23 mouse cellular contexts compared by ENCODE assay signal in the genomic region with DNA sequence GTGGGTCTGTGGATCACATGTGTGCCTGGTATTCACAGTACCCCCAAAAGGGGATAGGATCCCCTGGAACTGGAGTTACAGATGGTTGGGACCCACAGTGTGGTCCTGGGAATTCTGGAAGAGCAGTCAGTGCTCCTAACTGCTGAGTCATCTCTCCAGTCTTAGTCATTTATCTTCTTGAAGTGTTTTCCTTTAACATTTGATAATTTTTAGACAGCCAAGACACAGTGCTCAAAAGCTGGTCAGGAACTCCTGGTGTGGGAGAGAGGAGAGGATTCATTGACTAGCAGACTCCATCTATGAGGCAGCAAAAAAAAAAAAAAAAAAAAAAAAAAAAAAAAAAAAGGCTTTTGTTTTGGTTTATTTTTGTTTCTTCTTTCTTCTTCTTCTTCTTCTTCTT. TPM values are rescaled to one million over a fixed set of nuclear protein-coding genes. Genes with fewer than 3 reads are reported as not detected.
DNase-seq lines count a peak whose midpoint lies in the region; ATAC-seq and TF ChIP-seq lines count a peak whose summit lies in the region.
"Had no signal": no experiment of that assay in that cellular context is flagged by ENCODE, and none has a peak within 500 bp of the region (broad histone marks: within the 10 kb centered on the region; RNA-seq: fewer than 3 reads in every experiment).

No protein-coding gene starts in this region.

- H3K4me1 ChIP-seq in ES-E14 (ENCODE audit: control insufficient read depth in 2 of 2, insufficient read depth in 2 of 2, low read length in 2 of 2, poor library complexity in 1 of 2) = no peaks in the 10 kb centered on the region
- peaks cover 77% of the 10 kb centered on the region for H3K4me1 ChIP-seq in liver, embryonic 12.5 days
- no peaks in the 10 kb centered on the region for H3K4me1 ChIP-seq in kidney, embryonic 16.5 days (ENCODE audit: insufficient read depth, low read length)
- no peaks in the 10 kb centered on the region for H3K4me1 ChIP-seq in hindbrain, embryonic 13.5 days (replicated peaks)
- no peaks in the 10 kb centered on the region for H3K4me1 ChIP-seq in forebrain, embryonic 14.5 days (ENCODE audit: control insufficient read depth, insufficient read depth, low read length)
- H3K4me1 ChIP-seq: forebrain, embryonic 10.5 days; intestine, embryonic 15.5 days; lung, embryonic 15.5 days; midbrain, embryonic 15.5 days; neural tube, embryonic 13.5 days had no signal

- no peak overlapping the region for H3K27ac ChIP-seq in ES-E14 (ENCODE audit: insufficient read depth, low read depth, low read length, poor library complexity, severe bottlenecking)
- peak overlapping the region; percentile 99 for H3K27ac ChIP-seq in liver, embryonic 12.5 days
- H3K27ac ChIP-seq in kidney, embryonic 16.5 days (ENCODE audit: low read length) = no peak overlapping the region
- H3K27ac ChIP-seq in hindbrain, embryonic 13.5 days = no peak overlapping the region
- H3K27ac ChIP-seq in forebrain, embryonic 14.5 days (ENCODE audit: low read depth, low read length) = no peak overlapping the region
- H3K27ac ChIP-seq: forebrain, embryonic 10.5 days; intestine, embryonic 15.5 days; lung, embryonic 15.5 days; midbrain, embryonic 15.5 days; neural tube, embryonic 13.5 days had no signal

- DNase-seq in 3T3-L1 (ENCODE audit: low read depth, low spot score) (peak; percentile 42), ES-E14 (ENCODE audit: low read depth, low spot score) (no peak)
- peak; percentile 76 for DNase-seq in c-Kit-positive CD71-positive TER-119-positive erythroid progenitor cells, embryonic 14.5 days (ENCODE audit: low spot score)
- no peak for DNase-seq in testis, postnatal 10 days (ENCODE audit: low spot score)
- no peak for DNase-seq in forebrain, embryonic 14.5 days (ENCODE audit: low spot score)
- DNase-seq: adrenal gland, adult 8-10 months; cerebellum, adult 8-10 months; gastrocnemius, postnatal 25 days; kidney, adult 8-10 months; kidney, postnatal 25 days; layer of hippocampus, postnatal 36 days; lung, postnatal 36 days; retina, postnatal 1 day; right cerebral cortex, postnatal 25 days had no signal

- H3K9ac ChIP-seq in ES-E14 (ENCODE audit: insufficient read depth, low read depth, low read length, poor library complexity, severe bottlenecking) = no peak overlapping the region
- peak overlapping the region; percentile 43; the same call in 1 of the 2 replicates for H3K9ac ChIP-seq in liver, embryonic 12.5 days
- H3K9ac ChIP-seq in kidney, embryonic 16.5 days (replicated peaks; ENCODE audit: low read length) = no peak overlapping the region
- H3K9ac ChIP-seq in hindbrain, embryonic 13.5 days = no peak overlapping the region
- no peak overlapping the region for H3K9ac ChIP-seq in forebrain, embryonic 14.5 days (ENCODE audit: low read length)
- H3K9ac ChIP-seq: intestine, embryonic 15.5 days; lung, embryonic 15.5 days; midbrain, embryonic 15.5 days; neural tube, embryonic 13.5 days had no signal

- H3K4me3 ChIP-seq in ES-E14 (ENCODE audit: insufficient read depth in 1 of 2, low read depth in 1 of 2, low read length in 2 of 2, poor library complexity in 1 of 2, severe bottlenecking in 1 of 2) = no peak overlapping the region
- no peak overlapping the region for H3K4me3 ChIP-seq in liver, embryonic 12.5 days
- H3K4me3 ChIP-seq in kidney, embryonic 16.5 days (ENCODE audit: low read length) = no peak overlapping the region
- H3K4me3 ChIP-seq in hindbrain, embryonic 13.5 days = no peak overlapping the region
- no peak overlapping the region for H3K4me3 ChIP-seq in forebrain, embryonic 14.5 days (ENCODE audit: low read depth, low read length)
- H3K4me3 ChIP-seq: forebrain, embryonic 10.5 days; intestine, embryonic 15.5 days; lung, embryonic 15.5 days; midbrain, embryonic 15.5 days; neural tube, embryonic 13.5 days had no signal

- H3K9me3 ChIP-seq in ES-E14 (ENCODE audit: control insufficient read depth, insufficient read depth, low read depth, low read length) = no peaks in the 10 kb centered on the region
- no peaks in the 10 kb centered on the region for H3K9me3 ChIP-seq in liver, embryonic 12.5 days (replicated peaks)
- no peaks in the 10 kb centered on the region for H3K9me3 ChIP-seq in kidney, embryonic 16.5 days (ENCODE audit: low read length)
- no peaks in the 10 kb centered on the region for H3K9me3 ChIP-seq in hindbrain, embryonic 13.5 days
- H3K9me3 ChIP-seq in forebrain, embryonic 14.5 days (replicated peaks; ENCODE audit: control insufficient read depth, low read length) = no peaks in the 10 kb centered on the region
- H3K9me3 ChIP-seq: forebrain, embryonic 10.5 days; intestine, embryonic 15.5 days; lung, embryonic 15.5 days; midbrain, embryonic 15.5 days; neural tube, embryonic 13.5 days had no signal

- no peaks in the 10 kb centered on the region for H3K36me3 ChIP-seq in ES-E14 (ENCODE audit: control insufficient read depth, insufficient read depth, low read length, poor library complexity, severe bottlenecking)
- H3K36me3 ChIP-seq in liver, embryonic 12.5 days = peaks cover 20% of the 10 kb centered on the region
- no peaks in the 10 kb centered on the region for H3K36me3 ChIP-seq in kidney, embryonic 16.5 days (ENCODE audit: insufficient read depth, low read length)
- no peaks in the 10 kb centered on the region for H3K36me3 ChIP-seq in hindbrain, embryonic 13.5 days
- no peaks in the 10 kb centered on the region for H3K36me3 ChIP-seq in forebrain, embryonic 14.5 days (ENCODE audit: control insufficient read depth, insufficient read depth, low read length)
- H3K36me3 ChIP-seq: forebrain, embryonic 10.5 days; intestine, embryonic 15.5 days; lung, embryonic 15.5 days; midbrain, embryonic 15.5 days; neural tube, embryonic 13.5 days had no signal

- peak overlapping the region; percentile 55 for H3K4me2 ChIP-seq in liver, embryonic 12.5 days
- no peak overlapping the region for H3K4me2 ChIP-seq in kidney, embryonic 16.5 days (replicated peaks; ENCODE audit: low read depth, low read length)
- no peak overlapping the region for H3K4me2 ChIP-seq in hindbrain, embryonic 13.5 days
- H3K4me2 ChIP-seq in forebrain, embryonic 14.5 days (ENCODE audit: low read length) = no peak overlapping the region
- H3K4me2 ChIP-seq: intestine, embryonic 15.5 days; lung, embryonic 15.5 days; midbrain, embryonic 15.5 days; neural tube, embryonic 13.5 days had no signal

- H3K27me3 ChIP-seq in liver, embryonic 12.5 days (replicated peaks) = peaks cover under 1% of the 10 kb centered on the region; the same call in 1 of the 2 replicates
- no peaks in the 10 kb centered on the region for H3K27me3 ChIP-seq in kidney, embryonic 16.5 days (ENCODE audit: insufficient read depth, low read length)
- no peaks in the 10 kb centered on the region for H3K27me3 ChIP-seq in hindbrain, embryonic 13.5 days
- no peaks in the 10 kb centered on the region for H3K27me3 ChIP-seq in forebrain, embryonic 14.5 days (replicated peaks; ENCODE audit: control insufficient read depth, insufficient read depth, low read length)
- H3K27me3 ChIP-seq: intestine, embryonic 15.5 days; lung, embryonic 15.5 days; midbrain, embryonic 15.5 days; neural tube, embryonic 13.5 days had no signal

- ATAC-seq in liver, embryonic 12.5 days = peak; percentile 10; the same call in 1 of the 2 replicates
- no peak for ATAC-seq in kidney, embryonic 16.5 days (ENCODE audit: low FRiP score, low TSS enrichment)
- no peak for ATAC-seq in hindbrain, embryonic 13.5 days (ENCODE audit: low FRiP score)
- ATAC-seq in forebrain, embryonic 14.5 days = no peak
- ATAC-seq: hindbrain, embryonic 16.5 days; intestine, embryonic 15.5 days; midbrain, embryonic 15.5 days had no signal

- in situ Hi-C loops in ES-E14 (cut with MboI; ENCODE audit: low sequenced_read_pairs in 2 of 2, unreplicated experiment in 2 of 2) = no loop called here

TF ChIP-seq in ES-E14, 5 proteins besides CTCF, POLR2A, EP300 and RAD21:
- TF ChIP-seq ZC3H11A (IDR thresholded peaks at IDR 0.05; ENCODE audit: borderline replicate concordance, low read depth, low read length) (no peak), HCFC1 (IDR thresholded peaks at IDR 0.05; ENCODE audit: borderline replicate concordance, insufficient read depth, low read length) (no peak), ZNF384 (IDR thresholded peaks at IDR 0.05; ENCODE audit: low read depth, low read length) (no peak), MAFK (IDR thresholded peaks at IDR 0.05; ENCODE audit: insufficient read depth, low read depth, low read length) (peak; percentile 46; the same call in 1 of the 2 replicates)

RNA-seq across cellular contexts. Expression of a gene that starts 33.0 kb away (rescaled TPM):
- total RNA-seq in ES-E14 (2012; rRNA removed) = 30.9 and 84.4 TPM in 2 replicates
- 819 and 854 TPM in 2 replicates for polyA plus RNA-seq in liver, embryonic 12.5 days (2016; fragmentation: Nextera tagmentation; extraction: Ambion mirVana)
- 416 and 441 TPM in 2 replicates for polyA plus RNA-seq in kidney, embryonic 16.5 days (2015; fragmentation: Nextera tagmentation; extraction: Ambion mirVana)
- polyA plus RNA-seq in hindbrain, embryonic 13.5 days (2015; fragmentation: Nextera tagmentation; extraction: Ambion mirVana) = 1,003 and 1,012 TPM in 2 replicates
- polyA plus RNA-seq in forebrain, embryonic 14.5 days (2014; fragmentation: Nextera tagmentation; extraction: Ambion mirVana) = 1,214 and 1,274 TPM in 2 replicates

Comparison
In these comparisons a context has a peak if more than half of its experiments do, and no peak if none do; other contexts are left out.
1. DNase-seq: peak in 3T3-L1 (single experiment) and c-Kit-positive CD71-positive TER-119-positive erythroid progenitor cells, embryonic 14.5 days (single experiment); none in ES-E14 (single experiment), testis, postnatal 10 days (single experiment) and forebrain, embryonic 14.5 days (single experiment).